Mouse (Mus musculus): Measurements from ENCODE around the gene Ccdc117.
"Not testable (repeated sequence)": the region's sequence is repeated elsewhere in the genome, so short reads cannot be mapped to it uniquely, and the experiment has no call there.

Ccdc117 gene

GRCm38 (mm10) chr11:5505856-5506575 lies 36.0 kb downstream of the Ccdc117 start:
- DNase-seq = peak; percentile 66

GRCm38 (mm10) chr11:5502351-5503051 lies 39.5 kb downstream of the Ccdc117 start:
- no peak for DNase-seq

GRCm38 (mm10) chr11:5500903-5501741 lies 40.9 kb downstream of the Ccdc117 start:
- no peak for DNase-seq

- DNase-seq = no peak
Measured at GRCm38 (mm10) chr11:5499961-5500644, 41.9 kb downstream of the Ccdc117 start.

GRCm38 (mm10) chr11:5498931-5499661 lies 42.9 kb downstream of the Ccdc117 start:
- peak; percentile 51 for DNase-seq

- no peak for DNase-seq
Measured at GRCm38 (mm10) chr11:5498422-5498821, 43.6 kb downstream of the Ccdc117 start.

- DNase-seq = no peak
Measured at GRCm38 (mm10) chr11:5496559-5497248, 45.3 kb downstream of the Ccdc117 start.

GRCm38 (mm10) chr11:5495906-5496305 lies 46.1 kb downstream of the Ccdc117 start:
- DNase-seq = no peak

- DNase-seq = no peak
Measured at GRCm38 (mm10) chr11:5495286-5495832, 46.6 kb downstream of the Ccdc117 start.

- no peak for DNase-seq
Measured at GRCm38 (mm10) chr11:5493869-5494268, 48.1 kb downstream of the Ccdc117 start.

GRCm38 (mm10) chr11:5491912-5492311 lies 50.1 kb downstream of the Ccdc117 start:
- DNase-seq = no peak

GRCm38 (mm10) chr11:5490989-5491656 lies 50.9 kb downstream of the Ccdc117 start:
- no peak for DNase-seq

- DNase-seq = not testable (repeated sequence)
Measured at GRCm38 (mm10) chr11:5489433-5489832, 52.6 kb downstream of the Ccdc117 start.

GRCm38 (mm10) chr11:5485193-5486011 lies 56.6 kb downstream of the Ccdc117 start:
- peak; percentile 89 for DNase-seq

GRCm38 (mm10) chr11:5482581-5482980 lies 59.4 kb downstream of the Ccdc117 start:
- no peak for DNase-seq
